Mouse (Mus musculus) cerebral cortex, adult 2 months (tissue): Measurements from ENCODE around the gene Eps8l3.

ENCODE experiments used
- WGBS: fragments of 180-500 bp; shearing (Covaris S2); methylation state at CpG from one replicate; pipeline ENCODE4 v1.1.7; 2018; 5-methylcytosine and 5-hydroxymethylcytosine counted together

Eps8l3 gene

DNA sequence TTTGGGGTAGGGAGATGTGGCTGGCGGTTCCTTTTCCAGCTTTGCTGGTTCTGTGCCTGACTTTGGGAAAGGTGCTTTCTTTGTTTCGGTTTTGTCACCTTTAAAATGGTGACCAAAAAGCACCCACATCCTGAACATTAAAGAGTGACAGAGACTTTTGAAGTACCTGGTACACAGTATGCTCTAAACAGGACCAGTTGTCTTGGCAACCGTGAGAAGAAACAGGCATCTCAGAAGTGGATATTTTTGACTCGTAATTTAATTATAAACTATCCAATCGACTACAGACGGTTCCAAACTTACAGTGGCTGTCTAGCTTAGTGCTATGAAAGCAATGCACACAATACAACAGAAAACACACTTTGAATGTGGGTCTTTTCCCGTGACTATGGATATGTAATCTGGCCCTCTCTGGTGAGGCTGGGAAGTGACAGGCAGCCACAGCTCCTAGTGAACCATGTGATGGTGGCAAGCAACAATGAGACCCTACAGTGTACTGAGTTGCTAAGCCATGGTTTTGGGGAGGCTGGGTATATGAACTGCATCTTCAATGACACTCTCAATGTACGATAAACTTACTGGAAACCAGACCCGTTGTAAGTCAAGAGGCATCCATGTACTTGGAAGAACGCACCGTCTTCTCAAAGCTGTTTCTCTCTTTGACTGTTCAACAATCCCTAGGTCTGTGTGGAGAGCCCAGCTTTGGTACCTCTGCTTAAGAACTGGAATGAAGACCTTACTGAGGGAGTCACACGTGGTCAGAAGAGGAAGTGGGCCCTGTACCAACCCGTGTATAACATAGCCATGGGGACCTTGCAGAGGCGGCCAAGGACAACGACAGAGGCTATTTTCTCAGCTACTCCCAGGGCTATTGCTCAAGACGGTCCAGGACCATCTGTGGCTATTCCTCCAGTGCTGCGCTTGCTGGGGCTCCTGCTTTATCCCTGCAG is 23.5 kb upstream of the Eps8l3 start:
- WGBS = 63% methylated on average over 17 of the region's 17 CpGs

DNA sequence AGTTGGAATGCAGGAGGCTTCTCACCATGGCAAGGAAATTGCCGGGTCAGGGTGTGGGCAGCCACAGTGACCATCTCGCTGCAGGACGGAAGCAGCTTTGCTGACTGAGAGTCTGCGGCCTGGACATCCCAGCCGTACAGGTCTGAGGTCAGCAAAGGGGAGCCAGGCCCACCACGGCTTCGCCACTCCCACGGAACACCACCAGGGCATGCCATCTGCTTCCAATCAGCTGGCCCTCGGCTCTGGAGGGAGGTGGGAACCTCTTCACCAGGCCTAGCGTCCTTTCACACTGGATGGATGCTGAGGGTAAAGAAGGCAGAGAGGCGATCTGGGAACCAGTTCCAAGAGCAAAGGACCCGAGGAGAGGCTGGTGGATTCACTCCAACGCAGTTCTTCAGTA is 21.7 kb upstream of the Eps8l3 start:
- WGBS = 90% methylated on average over 13 of the region's 13 CpGs

DNA sequence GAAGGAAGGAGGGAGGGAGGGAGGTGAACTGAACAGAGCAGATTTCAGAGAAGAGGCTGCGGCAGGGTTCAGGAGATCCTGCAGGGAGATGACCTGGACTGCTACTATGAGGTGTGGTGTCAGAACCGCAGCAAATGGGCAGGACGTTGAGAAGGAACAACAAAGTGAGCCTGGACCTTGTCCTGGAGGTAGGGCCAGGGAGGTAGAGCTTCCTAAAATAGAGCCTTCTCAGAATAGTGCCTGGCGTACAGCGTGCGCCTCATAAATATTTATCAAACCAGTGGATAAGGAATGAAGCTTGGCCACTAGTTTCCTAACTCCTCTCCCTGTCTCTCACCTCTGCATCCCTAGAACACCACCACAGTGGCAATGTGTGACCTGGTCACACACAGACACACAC is 19.4 kb upstream of the Eps8l3 start:
- WGBS = 68% methylated on average over 6 of the region's 6 CpGs

DNA sequence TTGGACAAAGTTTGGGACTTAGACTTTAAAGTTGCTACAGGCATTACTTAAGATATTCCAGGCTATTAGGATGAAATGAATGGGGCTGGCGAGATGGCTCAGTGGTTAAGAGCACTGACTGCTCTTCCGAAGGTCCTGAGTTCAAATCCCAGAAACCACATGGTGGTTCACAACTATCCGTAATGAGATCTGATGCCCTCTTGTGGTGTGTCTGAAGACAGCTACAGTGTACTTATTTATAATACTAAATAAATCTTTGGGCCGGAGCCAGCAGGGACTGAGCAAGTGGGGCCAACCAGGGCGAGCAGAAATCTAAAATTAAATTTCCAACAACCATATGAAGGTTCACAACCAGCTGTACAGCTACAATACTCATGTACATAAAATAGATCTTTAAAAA is 15.5 kb upstream of the Eps8l3 start:
- WGBS = 78% methylated on average over 5 of the region's 5 CpGs

DNA sequence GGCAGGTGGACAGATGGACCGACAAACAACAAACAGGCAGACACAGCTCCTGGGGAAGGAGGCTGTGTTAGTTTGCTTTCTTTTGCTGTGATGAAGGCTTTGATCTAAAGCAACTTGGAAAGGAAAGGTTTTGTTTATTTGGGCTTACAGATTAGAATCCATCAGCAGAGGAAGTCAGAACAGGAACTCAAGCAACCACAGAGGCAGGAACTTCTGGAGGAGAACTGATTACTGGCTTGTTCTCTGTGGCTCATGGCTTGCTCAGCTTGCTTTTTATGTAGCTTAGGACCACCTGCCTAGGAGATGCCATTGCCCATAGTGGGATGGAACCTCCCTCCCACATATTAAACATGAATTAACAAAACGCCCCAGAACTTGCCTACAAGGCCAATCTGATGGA is 14.6 kb upstream of the Eps8l3 start:
- WGBS = 81% methylated on average over 2 of the region's 2 CpGs

DNA sequence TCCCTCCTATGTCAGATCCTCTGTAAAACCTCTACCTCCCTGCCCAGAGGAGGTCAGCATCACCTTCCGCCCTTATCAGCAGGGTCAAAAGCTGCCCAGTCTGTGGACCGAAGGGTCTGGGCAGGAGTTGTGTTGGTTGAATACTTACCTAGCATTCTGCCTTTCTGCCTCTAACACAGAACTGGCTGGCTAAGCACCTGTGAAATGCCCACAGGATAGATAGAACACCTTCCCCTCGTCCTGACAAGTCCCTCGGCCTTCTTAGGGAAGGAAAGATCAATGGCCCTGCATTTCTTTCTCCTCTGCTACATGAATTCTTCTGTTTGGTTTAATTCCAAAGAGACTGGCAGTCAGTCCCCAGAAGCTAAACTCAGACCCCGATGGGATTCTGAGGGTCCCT is 13.6 kb upstream of the Eps8l3 start:
- WGBS = 72% methylated on average over 5 of the region's 5 CpGs

DNA sequence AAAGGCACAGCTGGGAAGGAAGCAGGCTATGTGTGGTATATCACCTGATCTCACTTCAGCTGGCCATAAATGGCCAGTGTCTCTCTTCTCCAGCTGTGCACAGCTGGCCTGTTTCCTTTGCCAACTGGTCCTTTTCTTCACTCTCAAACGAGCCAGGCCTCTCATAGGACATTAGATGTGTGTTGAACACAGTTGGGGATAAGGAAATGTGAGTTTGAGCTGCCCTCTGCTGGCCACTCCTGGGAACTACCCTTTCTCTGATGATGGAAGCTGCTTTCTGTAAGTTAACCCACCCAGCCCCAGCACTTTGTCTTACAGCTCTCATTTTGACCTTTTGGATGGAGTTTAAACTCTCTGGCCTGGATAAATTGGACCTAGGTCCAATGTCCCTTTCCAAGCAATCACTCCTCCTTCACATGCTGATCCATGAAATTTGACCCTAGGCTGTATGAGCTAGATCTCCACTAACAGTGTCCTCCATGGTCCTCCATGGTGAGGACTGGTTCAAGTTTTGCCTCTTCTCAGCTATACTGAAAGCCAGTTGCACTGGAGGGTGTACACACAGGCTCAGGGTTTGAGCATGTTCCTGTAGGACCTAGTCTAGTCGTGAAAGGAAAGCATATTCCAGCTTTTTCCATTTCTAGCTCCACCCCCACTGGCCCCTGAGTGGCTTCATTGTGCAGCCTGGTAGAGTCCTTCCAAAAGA is 13.0 kb upstream of the Eps8l3 start:
- 5% methylated on average over 2 of the region's 2 CpGs for WGBS

DNA sequence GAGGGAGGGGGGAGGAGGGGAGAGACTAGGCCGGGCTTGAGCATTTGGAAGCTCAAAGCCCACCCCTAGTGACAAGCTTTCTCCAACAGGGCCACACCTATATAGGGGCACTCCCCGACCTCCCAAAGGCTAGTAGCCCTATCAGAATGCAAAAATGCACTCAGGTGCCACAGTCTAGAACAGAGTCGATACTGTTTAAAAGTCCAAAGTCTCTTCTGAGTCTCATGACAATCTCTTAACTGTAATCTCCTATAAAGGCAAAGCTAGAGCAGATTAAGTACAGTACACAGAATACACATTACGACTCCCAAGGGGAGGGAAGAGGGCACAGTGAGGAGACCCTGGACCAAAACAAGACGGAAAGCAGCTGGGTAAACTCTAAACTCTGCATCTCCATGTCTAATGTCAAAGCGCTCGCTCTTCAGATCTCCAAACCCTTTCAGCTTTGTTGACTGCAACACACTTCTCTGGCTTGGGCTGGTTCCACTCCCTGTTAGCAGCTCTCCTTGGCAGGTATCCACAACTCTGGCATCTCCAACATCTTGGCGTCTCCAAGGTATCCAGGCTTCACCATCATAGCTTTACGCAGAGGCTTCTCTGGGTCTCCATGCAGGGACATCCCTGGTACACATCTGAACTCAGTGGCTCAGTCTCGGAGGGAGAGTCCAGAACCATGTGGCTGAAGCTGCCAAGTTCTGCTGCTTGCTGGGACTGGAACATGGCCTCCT is 11.5 kb upstream of the Eps8l3 start:
- 64% methylated on average over 10 of the region's 10 CpGs for WGBS

DNA sequence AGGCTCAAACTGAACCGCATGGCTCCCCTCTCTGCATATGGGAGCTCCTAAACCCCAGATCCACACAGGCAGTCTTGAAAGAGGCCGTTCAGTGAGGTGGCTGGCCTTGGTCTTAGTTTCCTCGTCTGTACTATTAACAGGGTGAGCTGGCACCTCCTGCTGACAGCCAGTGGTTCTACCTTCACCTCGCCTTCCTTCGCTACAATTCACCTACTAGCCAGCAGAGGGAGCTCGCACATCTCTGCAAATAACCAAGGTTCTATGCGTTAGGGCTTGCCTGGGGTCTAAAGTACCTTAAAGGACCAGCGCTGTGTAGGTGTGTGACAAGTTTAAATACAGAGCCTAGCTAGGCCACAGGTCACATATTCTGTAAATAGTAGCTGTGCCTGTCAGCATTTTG is 9.9 kb upstream of the Eps8l3 start:
- WGBS = 8% methylated on average over 8 of the region's 8 CpGs

DNA sequence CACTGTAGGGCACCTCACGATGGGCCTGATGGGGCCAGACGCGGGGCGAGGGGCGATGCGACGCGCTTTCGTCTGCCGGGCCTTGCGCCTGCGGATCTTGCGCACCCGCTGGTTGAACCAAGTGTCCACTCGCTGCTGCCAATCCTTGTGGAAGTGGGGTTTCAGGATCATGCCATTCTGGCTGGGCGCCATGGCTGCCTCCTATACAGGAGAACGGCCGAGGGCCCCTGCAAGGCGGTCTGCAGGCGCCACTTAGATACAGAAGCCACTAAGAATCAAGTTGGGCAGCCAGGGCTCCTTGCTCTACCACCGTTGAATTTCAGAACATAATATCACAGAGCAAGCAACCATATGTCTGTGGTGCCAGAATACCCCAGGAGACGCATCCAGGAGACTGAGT is 8.6 kb upstream of the Eps8l3 start:
- WGBS = 93% methylated on average over 22 of the region's 22 CpGs

DNA sequence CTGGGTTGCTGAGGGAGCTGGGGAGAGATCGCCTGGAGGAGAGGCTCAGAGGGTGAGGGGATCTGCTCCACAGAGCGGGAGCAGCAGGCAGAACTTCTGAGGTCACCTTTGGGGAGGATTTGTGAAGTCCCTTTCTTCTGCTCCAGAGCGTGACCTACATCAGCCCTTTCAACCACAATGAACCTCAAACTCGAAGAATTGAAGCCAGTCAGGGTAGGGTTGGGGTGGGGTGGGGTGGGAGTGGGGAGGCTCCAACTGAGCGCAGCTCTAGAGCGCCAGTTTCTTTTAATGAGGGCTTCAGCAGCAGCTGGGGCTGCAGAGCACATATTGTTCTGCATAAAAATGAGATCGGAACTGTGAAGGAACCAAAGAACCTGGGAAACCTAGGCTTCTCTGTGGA is 7.9 kb upstream of the Eps8l3 start:
- 35% methylated on average over 7 of the region's 7 CpGs for WGBS

DNA sequence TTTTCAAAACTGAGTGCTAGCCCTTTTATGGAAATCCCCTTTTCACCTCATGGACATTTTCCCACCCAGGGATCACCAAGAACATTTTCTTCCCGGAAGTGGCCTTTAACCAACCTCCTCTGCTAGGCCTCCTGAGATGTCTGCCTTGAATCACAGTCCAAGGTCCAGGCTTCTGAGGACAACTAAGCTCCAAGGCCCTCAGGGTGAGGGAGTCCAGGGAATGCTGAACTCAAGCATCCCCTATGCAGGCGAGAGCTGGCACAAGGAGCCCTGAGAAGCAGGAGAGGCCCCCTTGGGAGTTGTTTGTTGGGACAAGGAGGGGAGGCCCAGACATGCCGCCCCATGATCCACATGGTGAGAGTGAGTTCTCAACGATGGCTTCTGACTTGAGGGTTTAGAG is 7.1 kb upstream of the Eps8l3 start:
- WGBS = 79% methylated on average over 4 of the region's 4 CpGs

DNA sequence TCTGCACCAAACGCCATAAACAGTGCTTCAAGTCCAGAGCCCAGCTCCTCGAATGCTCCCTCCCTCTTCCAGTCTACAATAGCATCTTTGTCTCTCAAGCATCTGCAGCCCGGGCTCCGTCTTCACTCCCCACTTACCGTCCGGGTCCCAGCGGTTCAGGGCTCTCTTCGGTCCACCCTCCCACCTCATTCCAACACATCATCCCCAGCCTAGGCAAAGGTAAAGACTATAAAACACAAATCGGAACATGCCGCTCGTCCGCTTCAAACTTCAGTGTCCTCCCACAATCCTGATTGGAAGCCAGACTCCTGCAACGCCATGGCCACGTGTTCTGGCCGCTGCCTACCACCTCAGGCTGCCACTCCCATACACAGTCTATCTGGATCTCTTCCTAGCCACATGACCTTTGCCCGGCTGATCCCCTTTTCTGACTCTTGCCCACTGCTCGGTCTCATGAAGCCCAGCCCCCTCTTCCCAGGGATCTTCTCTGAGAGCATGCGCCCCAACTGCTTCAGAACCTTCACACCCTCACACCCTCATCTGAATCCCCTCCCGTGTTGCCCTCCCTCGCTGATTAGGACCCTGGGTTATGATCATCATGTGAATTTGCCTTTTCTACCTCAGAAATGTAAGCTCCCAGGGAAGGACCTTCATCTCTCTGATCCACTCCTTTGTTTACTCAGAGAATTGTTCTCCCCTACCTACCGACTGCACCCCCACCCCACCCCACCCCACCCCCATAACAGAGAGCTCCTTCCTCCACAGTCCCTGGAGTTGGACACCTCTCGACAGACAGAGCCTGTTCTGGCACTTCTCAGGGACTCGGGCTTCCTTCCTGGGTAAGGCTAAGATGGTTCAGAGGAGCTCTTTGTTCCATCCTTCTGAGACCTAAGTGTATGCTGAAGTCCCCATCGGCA is 3.4 kb upstream of the Eps8l3 start:
- 67% methylated on average over 24 of the region's 24 CpGs for WGBS

DNA sequence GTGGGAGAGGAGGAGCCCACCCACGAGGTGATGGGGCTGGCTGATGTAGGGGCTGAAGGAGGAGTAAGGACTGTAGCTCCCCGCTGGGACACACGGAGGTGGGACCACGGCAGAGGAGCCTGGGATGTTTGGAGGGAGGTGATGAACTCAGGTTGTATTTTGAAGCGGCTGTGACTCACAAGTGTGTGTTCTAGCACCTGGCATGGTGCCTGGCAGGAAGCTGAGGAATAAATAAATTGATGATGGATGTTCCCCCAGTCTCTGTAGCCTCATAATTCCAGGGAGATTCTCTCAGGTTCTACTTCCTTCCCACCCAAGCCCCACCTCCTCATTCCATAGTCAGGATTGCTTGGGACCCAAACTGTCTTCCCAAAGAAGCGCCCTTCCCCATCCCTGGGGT is 1.8 kb upstream of the Eps8l3 start:
- 53% methylated on average over 6 of the region's 6 CpGs for WGBS

DNA sequence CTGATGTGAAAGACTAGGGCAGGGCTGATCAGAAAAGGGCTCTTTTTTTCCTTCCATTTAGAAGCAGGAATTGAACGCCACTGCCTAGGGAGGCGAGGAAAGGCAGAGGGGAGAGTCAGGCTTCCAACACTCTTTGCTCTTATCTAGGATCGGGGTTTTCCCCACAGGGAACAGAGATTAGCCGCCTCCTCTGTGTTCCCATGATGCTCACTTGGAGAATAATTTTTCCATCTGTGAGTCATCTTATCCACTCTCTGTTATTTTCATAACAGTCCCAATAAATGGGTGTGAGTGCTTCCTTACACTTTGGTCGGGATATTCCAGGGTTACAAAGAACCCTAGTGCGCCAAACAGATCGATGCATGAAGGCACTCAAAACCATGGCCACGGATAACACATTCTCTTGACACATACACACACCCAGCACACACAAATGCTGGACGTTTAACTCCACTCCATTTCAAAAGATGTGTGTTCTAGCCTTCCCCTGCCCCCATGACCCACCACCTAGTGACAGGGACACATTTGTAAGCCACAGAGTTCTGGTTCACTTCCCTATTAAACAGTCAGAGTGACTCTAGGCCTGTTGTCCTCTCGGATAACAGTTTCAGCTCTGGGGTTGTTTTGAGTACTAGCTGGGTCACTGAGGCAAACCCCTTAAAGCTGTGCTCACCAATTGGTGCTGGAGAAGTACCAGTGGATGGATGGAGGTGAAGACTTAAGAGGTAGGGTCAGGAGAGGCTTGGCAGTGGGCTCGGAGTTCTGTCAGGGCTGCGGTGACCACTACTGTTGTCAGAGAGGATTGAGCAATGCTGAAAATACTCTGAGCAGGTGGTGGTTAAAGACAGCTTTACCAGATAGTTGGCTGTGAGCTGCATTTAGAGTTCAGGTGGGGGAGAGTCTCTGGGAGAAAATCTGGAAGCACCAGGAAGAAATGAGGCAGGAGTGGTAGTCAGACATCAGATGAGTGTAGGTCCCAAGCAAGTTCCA is 1.0 kb downstream of the Eps8l3 start:
- 80% methylated on average over 12 of the region's 12 CpGs for WGBS

DNA sequence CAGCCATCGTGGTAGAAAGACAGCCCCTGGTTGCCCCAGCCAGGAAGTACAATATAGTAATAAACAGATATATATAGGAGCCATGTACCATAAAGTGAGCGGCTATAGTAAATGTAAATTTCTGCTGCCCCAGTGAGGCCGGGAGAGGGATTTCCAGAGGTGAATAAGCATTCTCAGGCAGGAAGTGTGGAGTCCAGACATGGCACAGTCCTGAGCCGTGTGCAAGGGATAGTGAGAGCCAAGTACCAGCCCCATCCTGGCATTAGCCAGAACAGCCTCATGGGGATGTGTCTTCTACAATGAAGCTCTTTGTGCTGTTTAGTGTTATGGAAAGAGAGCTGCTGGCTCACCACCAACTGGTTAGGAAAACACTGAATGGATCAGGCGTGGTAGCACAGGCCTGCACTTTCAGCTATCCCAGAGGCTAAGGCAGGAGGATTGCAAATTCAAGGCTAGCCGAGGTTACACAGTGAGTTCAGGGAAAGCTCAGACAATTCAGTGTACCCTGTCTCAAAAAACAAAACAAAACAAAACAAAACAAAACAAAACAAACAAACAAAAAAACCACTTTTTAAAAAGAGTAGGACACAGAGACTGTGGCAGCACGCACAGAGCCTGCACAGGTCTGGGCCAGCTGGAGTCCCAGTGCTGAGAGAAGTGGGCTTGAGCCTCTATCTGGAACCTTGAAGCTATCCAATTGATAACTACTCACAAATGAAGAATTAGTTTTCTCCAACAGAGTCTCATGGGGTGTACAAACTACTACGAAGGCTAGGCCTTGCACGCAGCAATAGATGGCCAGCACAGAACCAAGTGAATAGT is 10.9 kb downstream of the Eps8l3 start:
- WGBS = 57% methylated on average over 9 of the region's 9 CpGs

DNA sequence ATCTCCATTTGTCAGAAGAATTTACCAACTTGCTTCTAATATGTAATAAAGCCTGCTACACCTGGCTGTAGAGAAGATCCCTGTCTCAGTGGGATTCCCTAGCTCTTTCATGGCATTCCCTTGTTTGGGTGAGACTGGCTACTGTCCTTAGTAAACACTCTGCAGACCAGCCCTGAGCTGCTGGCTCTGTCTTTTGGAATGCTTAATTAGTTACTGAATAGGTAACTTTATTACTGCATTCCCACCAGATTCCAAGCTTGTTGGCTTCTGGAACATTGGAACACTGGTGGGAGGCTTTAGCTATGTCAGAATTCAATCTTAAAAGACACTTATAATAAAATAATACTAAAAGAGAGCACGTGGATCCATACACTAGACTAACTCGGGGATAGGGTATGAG is 12.2 kb downstream of the Eps8l3 start:
- 77% methylated on average over 2 of the region's 2 CpGs for WGBS

DNA sequence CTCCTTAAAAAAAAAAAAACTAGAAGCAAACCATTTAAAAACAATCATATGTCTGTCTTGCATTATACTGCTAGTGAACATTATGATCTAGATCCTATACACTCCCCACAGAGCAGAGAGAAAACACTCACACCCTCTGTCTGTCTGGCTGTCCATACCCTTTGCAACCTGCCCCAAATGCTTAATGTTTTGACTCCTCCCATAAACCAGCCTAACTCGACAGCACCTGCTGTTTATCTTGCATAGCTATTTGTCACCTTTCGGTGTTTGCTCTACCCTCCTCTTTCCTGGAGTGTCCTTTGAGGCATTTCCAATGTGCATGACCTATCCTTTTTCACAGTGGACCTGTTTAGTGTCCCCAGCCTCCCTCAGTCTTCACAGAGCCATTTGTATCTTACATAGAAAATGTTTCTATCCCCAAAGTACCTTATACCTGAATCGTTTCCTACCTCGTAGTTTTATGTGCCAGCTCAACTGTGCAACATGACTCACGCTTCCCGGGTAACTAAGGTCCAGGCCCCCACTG is 18.2 kb downstream of the Eps8l3 start:
- 7% methylated on average over 6 of the region's 6 CpGs for WGBS
